Mouse (Mus musculus) left cerebral cortex, postnatal 10 days (tissue): ENCODE measurements around the gene Trrap. TPM values are rescaled to one million over a fixed set of nuclear protein-coding genes. Genes with fewer than 3 reads are reported as not detected.
A peak's percentile ranks its signal among the peaks of the same experiment; 100 is the strongest.
"Not testable (repeated sequence)": the region's sequence is repeated elsewhere in the genome, so short reads cannot be mapped to it uniquely, and the experiment has no call there.

Source experiments
- DNase-seq, 2 experiments: peaks; one replicate each; pipeline ENCODE4 v3.0.0; 2021 to 2022; ENCODE audit warnings: low spot score in 2 of 2, mixed read lengths in 1 of 2; ENCODE audit errors: extremely low spot score in 1 of 2
- intact Hi-C: fragments of 180-260 bp; cut with DNase I; formaldehyde crosslinking; loops from one replicate; pipeline ENCODE4 v1.15.1; 2025
- total RNA-seq, 2 experiments: library from RNA; stranded (reverse); gene quantifications; 2 replicates each; pipeline ENCODE4 v1.2.3; 2021

Gene Trrap
- total RNA-seq = 100 to 1,000 TPM; 142 to 154 TPM

DNA sequence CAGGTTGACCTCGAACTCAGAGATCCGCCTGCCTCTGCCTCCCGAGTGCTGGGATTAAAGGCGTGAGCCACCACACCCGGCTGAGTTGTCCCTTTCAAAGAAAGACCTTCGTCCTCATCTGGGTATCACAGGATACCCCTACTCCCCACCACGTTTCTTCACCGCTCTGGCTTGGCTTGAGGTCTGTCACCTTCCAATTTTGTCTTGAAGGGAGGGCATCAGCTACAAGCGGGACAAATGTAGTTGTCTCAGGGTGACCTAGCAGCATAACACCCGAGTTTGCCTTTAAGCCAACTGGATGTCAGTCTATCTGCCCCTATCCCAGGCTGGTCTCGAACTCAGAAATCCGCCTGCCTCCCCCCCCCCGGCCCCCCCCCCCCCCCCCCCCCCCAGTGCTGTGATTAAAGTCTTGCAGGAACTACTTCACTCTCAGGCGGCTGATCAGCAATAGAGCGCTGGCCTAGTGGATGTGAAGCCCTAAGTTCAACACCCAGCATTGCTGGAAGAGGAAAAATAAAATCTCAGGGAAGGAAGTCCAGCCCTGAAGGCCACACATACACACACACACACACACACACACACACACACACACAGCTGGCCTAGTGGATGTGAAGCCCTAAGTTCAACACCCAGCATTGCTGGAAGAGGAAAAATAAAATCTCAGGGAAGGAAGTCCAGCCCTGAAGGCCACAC is at the start of gene Trrap:
Gene Trrap, plus strand, starts transcription at position 627 of the 693 bp plus-strand sequence.
- DNase-seq, intact Hi-C loops: not testable (repeated sequence)

DNA sequence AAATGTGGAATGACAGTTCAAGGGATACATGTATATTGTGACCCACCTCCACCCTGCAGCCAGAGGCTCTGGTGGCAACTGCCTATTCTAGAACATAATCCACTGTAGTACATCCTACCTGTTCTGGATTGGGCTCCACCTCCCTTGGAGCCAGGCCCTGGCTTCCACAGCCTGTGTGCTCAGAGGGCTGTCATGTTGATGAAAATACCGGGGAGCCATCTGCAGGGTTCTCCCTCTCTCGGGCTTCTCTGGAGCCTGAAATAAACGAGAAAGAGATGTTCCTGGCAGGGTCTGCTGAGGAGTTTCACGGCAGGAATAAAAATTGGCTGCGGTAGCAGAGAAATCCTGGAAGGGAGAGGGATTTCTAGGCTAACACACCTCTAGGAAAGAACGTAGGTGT is 47.8 kb upstream of the Trrap start:
- peak; percentile 31 to 62 for DNase-seq
- intact Hi-C loops = no loop called here

DNA sequence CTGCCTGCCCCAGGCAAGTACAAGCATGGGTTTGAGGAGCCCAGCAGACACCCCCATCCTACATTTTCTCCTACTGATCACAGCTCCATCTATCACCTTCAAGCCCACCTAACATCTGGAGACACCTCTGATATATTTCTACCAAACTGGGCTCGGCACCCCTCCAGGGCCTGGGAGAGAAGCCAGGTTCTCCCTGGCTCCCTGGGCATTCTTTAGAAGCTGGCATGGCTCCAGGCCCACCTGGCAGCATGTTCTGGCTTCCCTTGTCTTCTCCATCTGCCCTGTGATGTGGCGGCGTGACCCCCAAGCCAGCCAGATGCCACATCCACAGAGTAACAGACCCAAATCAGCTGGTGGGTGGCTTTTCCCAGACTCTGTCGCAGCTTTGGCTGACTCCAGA is 47.3 kb upstream of the Trrap start:
- DNase-seq = peak in 1 of 2 experiments; percentile 66
- intact Hi-C loops = no loop called here

DNA sequence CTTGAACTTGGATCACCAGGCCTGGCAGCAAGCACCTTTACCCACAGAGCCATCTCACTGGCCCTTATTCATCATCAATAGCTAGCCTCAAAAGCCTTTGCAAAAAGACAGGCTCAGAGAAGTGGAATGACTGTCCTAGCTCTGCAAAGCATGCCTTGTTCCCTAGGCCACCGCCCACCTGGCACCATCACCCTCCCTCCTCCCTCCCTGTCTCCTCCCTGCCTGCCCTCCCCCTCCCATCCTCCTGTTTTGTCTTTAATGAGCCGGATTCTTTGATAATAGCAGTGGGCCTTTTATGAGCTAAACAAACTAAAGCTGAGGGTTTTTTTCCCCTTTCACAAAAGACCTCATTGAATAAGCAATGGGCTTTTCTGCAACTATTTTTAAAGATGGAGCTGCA is 42.6 kb upstream of the Trrap start:
- DNase-seq = no peak
- intact Hi-C loops = loop anchor here (5.0 kb wide), 2 partner anchors 178 to 278 kb away; partner anchors contain the start of gene Nptx2

DNA sequence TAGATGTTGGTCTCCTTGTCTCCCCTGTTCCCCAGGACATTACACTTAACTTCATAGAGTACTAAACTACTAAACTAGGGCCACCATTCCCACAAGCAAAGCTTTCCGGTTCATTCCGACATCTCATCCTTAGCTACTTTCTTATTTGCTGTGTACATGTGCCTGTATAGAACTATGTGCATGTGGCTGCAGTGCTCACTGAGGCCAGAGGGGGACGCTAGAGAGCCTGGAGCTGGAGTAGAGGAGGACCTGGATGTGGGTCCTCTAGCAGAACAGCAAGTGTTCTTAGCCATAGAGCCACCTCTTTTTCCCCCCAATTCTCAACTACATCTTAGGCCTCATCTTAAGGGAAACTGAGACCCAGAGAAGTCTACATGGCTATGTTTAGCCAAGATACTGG is 42.0 kb upstream of the Trrap start:
- intact Hi-C loops = loop anchor here (5.0 kb wide), 2 partner anchors 178 to 278 kb away; partner anchors contain the start of gene Nptx2
- DNase-seq = no peak

DNA sequence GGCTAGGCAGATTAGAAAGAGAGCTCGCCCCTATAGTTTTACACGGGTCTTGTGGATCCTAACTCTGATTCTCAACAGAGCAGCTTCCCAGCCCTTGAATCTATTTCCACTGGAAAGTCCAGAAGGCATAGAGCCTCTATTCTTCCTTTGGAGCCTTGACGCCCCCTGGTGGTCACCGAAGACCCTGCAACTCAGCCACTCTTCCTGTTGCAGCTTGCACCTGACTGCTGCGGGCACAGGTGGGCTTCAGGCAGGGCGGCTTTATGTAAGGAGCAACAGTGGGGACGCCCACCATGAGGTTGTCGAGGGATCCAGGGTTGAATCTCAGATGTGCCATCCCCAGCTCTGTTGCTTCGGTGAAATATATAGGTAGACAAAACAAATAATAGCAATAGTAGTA is 40.4 kb upstream of the Trrap start:
- DNase-seq = peak; percentile 59 to 80
- intact Hi-C loops = loop anchor here (2.0 to 5.0 kb wide), 3 partner anchors 180 to 338 kb away; partner anchors contain the start of gene Nptx2

DNA sequence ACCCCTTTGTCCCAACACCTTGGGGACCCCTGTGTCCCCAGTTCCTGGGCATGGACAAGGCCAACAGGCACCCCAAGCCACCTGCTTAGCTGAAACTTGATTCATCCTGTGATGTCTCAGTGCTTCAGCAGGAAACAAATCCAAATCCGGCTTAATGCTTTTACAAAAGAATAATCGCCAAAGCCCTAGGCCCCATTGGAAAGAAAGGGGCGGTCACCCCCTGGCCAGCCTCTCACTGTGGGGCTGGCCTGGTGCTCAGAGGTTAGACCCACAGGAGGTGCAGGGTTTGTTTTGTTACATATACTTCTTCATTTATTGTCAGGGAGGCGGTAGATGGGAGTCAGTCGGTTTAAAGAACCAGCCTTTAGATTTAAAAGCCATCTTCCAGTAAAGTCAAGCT is 39.3 kb upstream of the Trrap start:
- intact Hi-C loops = loop anchor here (5.0 kb wide), 2 partner anchors 181 to 281 kb away; partner anchors contain the start of gene Nptx2

DNA sequence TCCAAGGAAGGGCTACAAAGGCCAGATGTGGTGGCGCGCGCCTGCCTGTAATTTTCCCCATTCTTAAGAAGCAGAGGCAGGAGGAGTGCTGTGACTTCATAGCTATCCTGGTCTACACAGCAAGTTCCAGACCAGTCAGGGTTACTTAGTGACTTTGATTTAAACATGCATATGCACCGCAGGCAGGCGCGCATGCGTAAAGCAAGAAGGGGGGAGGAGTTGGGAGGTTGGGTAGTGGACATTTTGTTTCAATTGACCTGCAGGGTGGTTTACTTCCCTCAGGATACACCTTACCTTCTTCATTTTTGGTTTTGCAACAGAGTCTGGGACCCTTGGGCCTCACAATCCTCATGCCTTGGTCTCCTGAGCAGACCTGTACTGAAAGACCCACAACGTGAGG is 38.3 kb upstream of the Trrap start:
- intact Hi-C loops = loop anchor here (5.0 kb wide), 2 partner anchors 182 to 282 kb away; partner anchors contain the start of gene Nptx2
- no peak for DNase-seq

More for the DNA sequence above, 39.3 kb upstream of the Trrap start:
- no peak for DNase-seq

DNA sequence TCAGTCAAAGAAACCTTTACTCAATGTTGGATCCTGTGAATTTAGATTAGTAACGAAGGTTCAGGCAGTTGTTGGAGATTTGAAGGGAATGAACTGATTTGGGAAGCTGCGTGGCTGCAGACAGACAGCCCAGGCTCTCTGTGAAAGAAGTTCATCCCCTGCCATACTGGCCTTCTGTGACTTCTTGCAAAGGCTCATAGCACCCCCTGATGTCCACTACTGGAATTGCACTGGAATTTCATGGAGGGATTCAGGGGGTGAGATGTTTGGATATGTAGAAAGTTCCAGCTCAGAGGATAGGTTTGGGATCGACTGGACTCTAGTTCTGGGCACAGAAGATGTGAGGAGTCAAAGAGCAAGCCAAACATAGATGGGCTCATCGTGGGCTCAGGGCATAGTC is 33.6 kb upstream of the Trrap start:
- DNase-seq = peak; percentile 73 to 77
- intact Hi-C loops = loop anchor here (2.0 to 10.0 kb wide), 3 partner anchors 347 to 527 kb away; no protein-coding TSS in a partner anchor

DNA sequence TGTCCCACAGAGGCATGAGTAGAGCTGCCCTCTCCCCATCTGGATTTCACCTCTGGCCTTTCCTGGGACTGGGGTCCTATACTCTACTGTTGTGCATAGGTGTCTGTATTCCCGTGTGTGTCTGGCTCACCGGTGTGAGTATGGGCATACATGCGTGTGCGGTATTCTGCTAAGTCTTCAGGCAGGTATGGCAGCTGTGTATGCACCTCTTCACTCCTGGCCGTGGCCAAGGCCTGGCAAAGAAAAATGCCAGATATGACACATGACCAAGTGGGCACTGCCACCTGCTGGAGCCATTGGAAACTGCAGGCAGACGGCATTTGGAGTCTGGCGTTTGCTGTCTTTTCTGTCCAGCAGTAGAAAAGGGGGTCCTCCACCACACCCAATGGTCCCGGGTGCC is 32.6 kb upstream of the Trrap start:
- intact Hi-C loops = loop anchor here (2.0 to 10.0 kb wide), 3 partner anchors 348 to 528 kb away; no protein-coding TSS in a partner anchor
- peak; percentile 53 to 73 for DNase-seq

DNA sequence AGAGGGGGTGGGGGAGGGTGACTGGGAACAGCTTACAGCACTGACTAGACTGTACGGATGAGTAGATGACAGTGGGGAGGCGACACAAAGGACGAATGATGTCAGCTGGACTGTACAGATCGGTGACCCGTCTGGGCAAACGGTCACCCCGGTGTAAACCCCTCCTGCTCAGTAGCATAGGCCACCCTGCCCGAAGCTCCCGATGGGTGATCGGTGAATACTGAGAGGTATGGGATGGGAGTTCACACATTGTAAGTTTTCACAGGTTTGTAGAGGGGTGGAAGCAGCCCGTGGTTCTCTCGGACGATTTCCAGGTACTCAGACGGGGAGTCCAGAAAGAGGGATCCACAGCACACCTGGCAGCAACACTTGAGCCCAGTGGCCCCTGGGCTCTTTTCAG is 30.4 kb upstream of the Trrap start:
- intact Hi-C loops = loop anchor here (10.0 kb wide), 1 partner anchor 472 kb away; no protein-coding TSS in a partner anchor

DNA sequence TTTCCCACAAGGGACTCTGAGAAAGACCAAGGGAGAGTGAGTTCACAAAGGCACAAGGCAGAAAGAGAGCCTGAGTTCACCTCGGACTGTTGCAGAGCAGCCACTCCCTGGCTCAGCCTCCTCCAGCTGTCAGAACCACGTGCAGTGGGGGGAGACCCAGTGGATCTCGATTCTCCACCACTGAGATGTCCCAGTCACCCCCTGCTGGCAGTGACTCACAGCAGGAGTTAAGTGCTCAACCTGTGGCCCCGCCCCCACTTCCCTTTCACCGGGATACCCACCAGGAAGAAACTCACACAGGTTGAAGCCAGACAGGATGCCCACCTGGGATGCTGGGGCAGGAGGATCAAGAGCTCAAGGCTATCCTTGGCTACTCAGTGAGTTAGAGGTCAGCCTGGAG is 15.1 kb upstream of the Trrap start:
- peak in 1 of 2 experiments; percentile 46 for DNase-seq
- intact Hi-C loops = no loop called here

More for the DNA sequence above, 30.4 kb upstream of the Trrap start:
- DNase-seq = no peak

DNA sequence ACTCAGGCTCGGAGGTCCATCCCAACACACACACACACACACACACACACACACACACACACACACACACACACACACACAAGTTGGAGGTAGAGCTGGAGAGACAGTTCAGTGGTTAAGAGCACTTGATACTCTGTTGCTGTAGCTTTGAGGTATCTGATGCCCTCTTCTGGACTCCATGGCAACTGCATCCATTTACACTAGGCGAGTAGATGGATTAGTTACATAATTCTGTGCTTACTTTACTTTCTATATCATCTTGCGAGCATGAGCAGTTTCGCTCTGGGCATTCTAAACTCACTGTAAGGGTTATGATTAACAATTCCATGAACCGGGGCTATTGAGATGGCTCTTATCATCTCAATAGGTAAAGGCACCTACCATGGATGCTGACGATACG is 14.5 kb upstream of the Trrap start:
- intact Hi-C loops = no loop called here
- DNase-seq = peak in 1 of 2 experiments; percentile 65

DNA sequence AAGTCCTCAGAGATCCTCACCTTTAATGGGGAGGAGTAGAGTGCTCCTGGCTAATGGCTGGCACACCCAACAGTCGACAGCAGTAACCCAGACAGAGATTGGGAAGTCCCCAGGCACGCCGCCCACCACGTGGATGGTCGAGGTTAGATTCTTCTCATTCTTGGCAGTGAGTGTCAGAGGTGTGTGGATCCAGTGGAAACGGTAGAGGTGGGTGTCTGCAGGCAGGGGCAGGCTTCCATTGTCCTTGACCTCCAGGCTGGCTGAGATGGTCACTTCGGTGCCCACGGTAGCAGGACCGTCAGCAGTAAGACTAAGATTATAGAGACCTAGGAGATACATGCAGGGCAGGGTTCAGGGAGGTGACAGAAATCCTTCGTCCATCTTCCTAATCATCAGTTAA is 12.3 kb upstream of the Trrap start:
- no peak for DNase-seq
- intact Hi-C loops = no loop called here

DNA sequence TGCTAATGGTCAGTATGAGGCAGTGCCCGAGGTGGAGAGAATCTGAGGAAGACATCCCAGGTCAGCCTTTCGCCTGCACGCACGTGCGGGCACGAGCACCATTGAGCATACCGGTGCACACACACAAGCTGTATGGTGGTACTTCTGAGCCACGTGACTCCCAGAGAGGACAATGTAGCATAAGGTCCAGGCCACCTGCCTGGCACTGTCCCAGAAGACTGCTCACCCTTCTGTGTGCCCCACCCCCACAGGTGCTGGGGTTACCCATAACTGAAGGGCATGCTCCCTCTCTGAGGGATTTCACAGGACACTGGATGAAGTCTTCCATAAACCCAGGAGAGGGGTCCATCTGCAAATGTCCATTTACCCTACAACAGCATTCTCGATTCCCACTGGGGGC is 10.1 kb upstream of the Trrap start:
- intact Hi-C loops = no loop called here
- DNase-seq = peak in 1 of 2 experiments; percentile 41

DNA sequence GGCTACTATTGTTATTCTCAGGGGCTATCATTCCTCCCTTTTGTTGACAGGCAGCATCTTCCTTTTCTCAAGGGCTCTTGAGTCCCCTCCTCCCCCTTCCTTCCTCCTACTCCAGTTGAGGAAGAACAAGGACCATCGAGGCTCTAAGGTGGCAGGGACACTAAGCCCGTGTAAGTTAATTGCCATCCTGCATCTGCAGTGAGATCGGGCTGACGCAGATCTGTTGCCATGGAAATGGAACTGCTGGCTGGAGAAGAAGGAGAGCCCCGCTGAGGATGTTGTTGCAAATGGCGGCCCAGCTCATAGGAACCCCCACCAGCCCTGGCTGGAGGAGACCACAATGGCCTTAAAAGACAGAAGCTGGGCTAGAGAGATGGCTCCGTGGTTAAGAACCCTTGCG is 9.1 kb upstream of the Trrap start:
- intact Hi-C loops = no loop called here
- peak; percentile 42 to 48 for DNase-seq

DNA sequence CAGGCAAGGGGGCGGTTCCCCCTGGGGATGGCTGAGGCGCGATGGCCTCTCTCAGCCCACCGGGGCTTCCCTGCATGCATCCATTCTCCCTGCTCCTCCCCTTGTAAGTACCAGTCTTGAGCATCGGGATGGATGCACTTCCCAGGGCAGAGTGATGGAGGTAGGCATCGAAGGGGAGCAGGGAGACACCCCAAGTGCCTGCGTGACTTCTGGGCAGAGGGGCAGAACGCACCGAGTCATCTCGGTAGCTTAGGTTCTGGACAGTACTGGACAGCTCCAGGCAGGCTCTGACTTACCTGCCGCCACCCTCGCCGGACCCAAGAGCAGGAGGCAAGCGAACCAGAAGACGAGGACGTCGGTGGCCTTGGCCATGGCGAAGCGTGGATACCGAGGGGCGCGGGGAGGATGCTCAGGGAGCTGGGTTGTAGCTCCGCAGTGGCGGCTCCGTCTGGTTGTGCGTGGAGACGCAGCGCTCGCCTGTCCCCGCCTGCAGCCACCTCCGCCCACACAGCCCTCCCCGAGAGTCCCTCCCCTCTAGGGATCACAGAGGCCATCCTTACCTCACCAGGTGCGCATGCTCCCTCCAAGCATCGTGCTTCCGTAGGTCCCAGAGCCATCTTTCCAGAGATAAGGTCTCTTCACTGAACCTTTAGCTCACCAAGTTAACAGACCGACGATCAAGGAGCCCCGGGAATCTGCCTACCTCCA is 6.2 kb upstream of the Trrap start, which contains the start of gene Tmem130:
Gene Tmem130, minus strand, starts transcription at position 658 of the 708 bp plus-strand sequence.
- peak; percentile 67 to 87 for DNase-seq
- intact Hi-C loops = no loop called here

DNA sequence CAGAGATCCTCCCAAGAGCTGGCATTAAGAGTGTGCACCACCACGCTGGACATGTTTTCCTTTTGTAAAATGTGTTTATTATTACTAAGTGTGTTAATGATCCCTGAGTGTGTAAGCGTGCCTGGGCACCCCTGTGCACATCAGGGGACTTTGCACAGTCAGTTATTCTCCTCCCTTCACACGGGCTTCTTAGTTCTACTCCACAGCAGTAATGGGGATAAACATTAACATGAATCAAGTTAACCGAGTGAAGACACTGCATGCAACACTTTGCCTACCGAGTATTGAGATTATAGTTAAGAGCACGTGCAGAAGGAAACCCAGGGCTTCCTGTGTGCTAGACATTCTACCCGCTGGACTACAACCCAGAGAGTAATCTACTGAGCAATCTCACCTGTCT is 1.5 kb upstream of the Trrap start:
- intact Hi-C loops = no loop called here
- DNase-seq = no peak

DNA sequence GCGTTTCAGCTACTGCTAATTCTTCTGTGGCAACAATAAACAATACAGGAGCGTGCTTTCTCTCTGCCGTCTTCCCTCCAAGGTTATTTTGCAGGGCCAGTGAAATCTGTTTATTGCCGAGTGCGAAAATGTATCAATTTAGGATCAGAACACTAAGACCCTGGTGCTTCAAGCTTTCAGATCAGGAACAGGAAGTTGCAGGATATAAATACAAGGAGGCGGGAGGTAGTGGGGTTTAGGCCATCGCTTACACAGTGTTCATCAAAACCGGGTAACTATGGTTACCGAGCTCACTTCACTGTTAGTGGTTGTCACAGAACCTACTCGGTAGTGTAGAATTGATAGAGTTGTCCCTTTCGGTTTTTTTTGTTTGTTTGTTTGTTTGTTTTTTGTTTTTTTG is 886 bp upstream of the Trrap start:
- intact Hi-C loops = no loop called here
- no peak for DNase-seq
